In genomic region chr5:66676457-66677117, GRCm38 (mm10) we compare ENCODE assay signal across 8 mouse cellular contexts. TPM values are rescaled to one million over a fixed set of nuclear protein-coding genes. Genes with fewer than 3 reads are reported as not detected.
DNase-seq lines count a peak whose midpoint lies in the region; ATAC-seq and TF ChIP-seq lines count a peak whose summit lies in the region.

No protein-coding gene starts in this region.

- peak overlapping the region; percentile 61 for H3K9ac ChIP-seq in heart, embryonic 11.5 days (ENCODE audit: low read depth, low read length)
- no peak overlapping the region for H3K9ac ChIP-seq in liver, embryonic 14.5 days (replicated peaks)
- H3K9ac ChIP-seq in neural tube, embryonic 15.5 days (replicated peaks), result peak overlapping the region; percentile 89

- WGBS in heart, embryonic 11.5 days (ENCODE audit: insufficient replicate concordance), result 1% methylated on average over 51 of the region's 51 CpGs
- WGBS in liver, embryonic 14.5 days (ENCODE audit: insufficient replicate concordance), result 1% methylated on average over 46 of the region's 51 CpGs
- under 1% methylated on average over 51 of the region's 51 CpGs for WGBS in neural tube, embryonic 15.5 days

- TF ChIP-seq POLR2A in cortical plate, adult 2 months (IDR thresholded peaks at IDR 0.05; ENCODE audit: extremely low read depth, insufficient read depth, low read length), result peak; percentile 57; the same call in 1 of the 2 replicates

- H3K4me3 ChIP-seq in cortical plate, adult 2 months (ENCODE audit: insufficient read depth, low read length), result peak overlapping the region; percentile 87
- H3K4me3 ChIP-seq in heart, embryonic 11.5 days (ENCODE audit: low read depth, low read length), result peak overlapping the region; percentile 63
- H3K4me3 ChIP-seq in liver, embryonic 14.5 days (ENCODE audit: insufficient read depth in 1 of 2, low read depth in 2 of 2, low read length in 2 of 2), result peak overlapping the region; percentile 1 to 17; a peak in 3 of 4 replicates
- H3K4me3 ChIP-seq in neural tube, embryonic 15.5 days (replicated peaks), result peak overlapping the region; percentile 85

- peak; percentile 59 for ATAC-seq in heart, embryonic 11.5 days (replicated peaks; ENCODE audit: insufficient number of reproducible peaks, low FRiP score, low TSS enrichment)
- no peak for ATAC-seq in liver, embryonic 14.5 days (ENCODE audit: insufficient read depth)
- peak; percentile 91 for ATAC-seq in neural tube, embryonic 15.5 days (ENCODE audit: low FRiP score)

- no peaks in the 10 kb centered on the region; the same call in 1 of the 2 replicates for H3K4me1 ChIP-seq in cortical plate, adult 2 months (ENCODE audit: control insufficient read depth, insufficient read depth, low read length)
- H3K4me1 ChIP-seq in heart, embryonic 11.5 days (ENCODE audit: control insufficient read depth, insufficient read depth, low read length), result peaks cover 8% of the 10 kb centered on the region; the same call in 1 of the 2 replicates
- no peaks in the 10 kb centered on the region for H3K4me1 ChIP-seq in liver, embryonic 14.5 days (replicated peaks; ENCODE audit: control insufficient read depth in 2 of 2, insufficient read depth in 2 of 2, low read length in 1 of 2)
- peaks cover 33% of the 10 kb centered on the region for H3K4me1 ChIP-seq in neural tube, embryonic 15.5 days

- peak; percentile 9 for DNase-seq in ovary, postnatal 14 days (ENCODE audit: low spot score)
- DNase-seq in ovary, adult 18-20 months (ENCODE audit: low spot score), result no peak
- DNase-seq in kidney, postnatal 10 days, result peak; percentile 54
- no peak for DNase-seq in liver, embryonic 14.5 days (ENCODE audit: low read depth in 3 of 3, low spot score in 3 of 3)
- peak; percentile 25 to 60 for DNase-seq in urinary bladder, postnatal 4 days (ENCODE audit: low spot score in 2 of 2)

- H3K27me3 ChIP-seq in heart, embryonic 11.5 days (ENCODE audit: control insufficient read depth, insufficient read depth, low read length), result peaks cover 16% of the 10 kb centered on the region
- peaks cover 30% of the 10 kb centered on the region for H3K27me3 ChIP-seq in liver, embryonic 14.5 days (ENCODE audit: control insufficient read depth, insufficient read depth, low read length)
- H3K27me3 ChIP-seq in neural tube, embryonic 15.5 days (replicated peaks), result no peaks in the 10 kb centered on the region; the same call in 1 of the 2 replicates

- TF ChIP-seq CTCF in cortical plate, adult 2 months (IDR thresholded peaks at IDR 0.05; ENCODE audit: extremely low read depth, insufficient read depth, low read length), result no peak
- no peak for TF ChIP-seq CTCF in liver, embryonic 14.5 days (IDR thresholded peaks at IDR 0.05; ENCODE audit: low read depth)

- H3K27ac ChIP-seq in cortical plate, adult 2 months (ENCODE audit: insufficient read depth, low read length), result peak overlapping the region; percentile 86
- H3K27ac ChIP-seq in heart, embryonic 11.5 days (ENCODE audit: low read depth, low read length), result no peak overlapping the region
- no peak overlapping the region for H3K27ac ChIP-seq in liver, embryonic 14.5 days
- H3K27ac ChIP-seq in neural tube, embryonic 15.5 days (replicated peaks), result peak overlapping the region; percentile 86

- H3K36me3 ChIP-seq in heart, embryonic 11.5 days (ENCODE audit: control insufficient read depth, insufficient read depth, low read length), result no peaks in the 10 kb centered on the region
- H3K36me3 ChIP-seq in liver, embryonic 14.5 days (replicated peaks; ENCODE audit: control insufficient read depth, insufficient read depth, low read depth), result no peaks in the 10 kb centered on the region
- H3K36me3 ChIP-seq in neural tube, embryonic 15.5 days, result peaks cover 13% of the 10 kb centered on the region

- H3K9me3 ChIP-seq in heart, embryonic 11.5 days (replicated peaks; ENCODE audit: control insufficient read depth, low read length), result no peaks in the 10 kb centered on the region
- no peaks in the 10 kb centered on the region for H3K9me3 ChIP-seq in liver, embryonic 14.5 days (ENCODE audit: control insufficient read depth, low read length)
- no peaks in the 10 kb centered on the region for H3K9me3 ChIP-seq in neural tube, embryonic 15.5 days (replicated peaks)

- no peak for TF ChIP-seq EP300 in liver, embryonic 14.5 days (IDR thresholded peaks at IDR 0.05; ENCODE audit: low read depth)

- H3K4me2 ChIP-seq in heart, embryonic 11.5 days, result peak overlapping the region; percentile 81
- peak overlapping the region; percentile 31 for H3K4me2 ChIP-seq in liver, embryonic 14.5 days (ENCODE audit: low read depth)
- H3K4me2 ChIP-seq in neural tube, embryonic 15.5 days, result peak overlapping the region; percentile 68

RNA-seq across cellular contexts. Expression of gene Uchl1, which starts 0.7 kb away (rescaled TPM):
- 1,141 and 1,161 TPM in 2 replicates for polyA plus RNA-seq in cortical plate, adult 2 months (2012; rRNA removed)
- polyA plus RNA-seq in heart, embryonic 11.5 days (2014; fragmentation: Nextera tagmentation; extraction: Ambion mirVana), result 128 and 136 TPM in 2 replicates
- polyA plus RNA-seq in liver, embryonic 14.5 days (2012; rRNA removed), result 1.1 and 2.7 TPM in 2 replicates
- polyA plus RNA-seq in liver, embryonic 14.5 days (2014; fragmentation: Nextera tagmentation; extraction: Ambion mirVana), result 1.1 and 1.5 TPM in 2 replicates
- 1,207 and 1,502 TPM in 2 replicates for polyA plus RNA-seq in neural tube, embryonic 15.5 days (2015; fragmentation: Nextera tagmentation; extraction: Ambion mirVana)

RNA-seq across cellular contexts. Expression of gene Apbb2, which starts 58.0 kb away (rescaled TPM):
- 24.7 and 28.8 TPM in 2 replicates for polyA plus RNA-seq in cortical plate, adult 2 months (2012; rRNA removed)
- polyA plus RNA-seq in heart, embryonic 11.5 days (2014; fragmentation: Nextera tagmentation; extraction: Ambion mirVana), result 25.9 and 28.0 TPM in 2 replicates
- polyA plus RNA-seq in liver, embryonic 14.5 days (2012; rRNA removed), result 0.62 and 0.92 TPM in 2 replicates
- polyA plus RNA-seq in liver, embryonic 14.5 days (2014; fragmentation: Nextera tagmentation; extraction: Ambion mirVana), result 2.8 and 3.0 TPM in 2 replicates
- 98.8 and 118 TPM in 2 replicates for polyA plus RNA-seq in neural tube, embryonic 15.5 days (2015; fragmentation: Nextera tagmentation; extraction: Ambion mirVana)

Comparison
In these comparisons a context has a peak if more than half of its experiments do, and no peak if none do; other contexts are left out.
1. DNase-seq: peak in ovary, postnatal 14 days (single experiment), kidney, postnatal 10 days (single experiment) and urinary bladder, postnatal 4 days (2 of 2); none in ovary, adult 18-20 months (single experiment) and liver, embryonic 14.5 days (0 of 3).
2. H3K27ac ChIP-seq: peak in cortical plate, adult 2 months (single experiment) and neural tube, embryonic 15.5 days (single experiment); none in heart, embryonic 11.5 days (single experiment) and liver, embryonic 14.5 days (single experiment).
3. H3K4me3 ChIP-seq: peak in every context shown above with its lines; median percentile 87 in cortical plate, adult 2 months; 85 in neural tube, embryonic 15.5 days; 63 in heart, embryonic 11.5 days; 9 in liver, embryonic 14.5 days.
4. H3K4me2 ChIP-seq: peak in every context shown above with its lines; median percentile 81 in heart, embryonic 11.5 days; 68 in neural tube, embryonic 15.5 days; 31 in liver, embryonic 14.5 days.
5. RNA of gene Uchl1, which starts 0.7 kb away (polyA plus RNA-seq): 1,207 to 1,502 TPM in neural tube, embryonic 15.5 days, 1,141 to 1,161 TPM in cortical plate, adult 2 months and 128 to 136 TPM in heart, embryonic 11.5 days; 1.1 to 2.7 TPM in liver, embryonic 14.5 days; every median in the first group is over 10 times any median in the second.